Mouse (Mus musculus): ENCODE data around the gene Amacr. TPM values are rescaled to one million over a fixed set of nuclear protein-coding genes. Genes with fewer than 3 reads are reported as not detected.
A peak's percentile ranks its signal among the peaks of the same experiment; 100 is the strongest.

Amacr gene
- 20.6 and 21.6 TPM in 2 replicates for polyA plus RNA-seq (2015; fragmentation: Nextera tagmentation; extraction: Ambion mirVana)

- H3K4me1 ChIP-seq (replicated peaks) = 0 out of 2 replicates have a peak, but pooled peaks cover 2% of the 10 kb centered on the region
- under 1% methylated on average over 52 of the region's 52 CpGs for WGBS
- H3K27me3 ChIP-seq (replicated peaks) = no peaks in the 10 kb centered on the region
- no peaks in the 10 kb centered on the region for H3K9me3 ChIP-seq
- H3K4me3 ChIP-seq (replicated peaks) = peak within 1 kb of the TSS; percentile 73
- H3K9ac ChIP-seq = peak within 1 kb of the TSS; percentile 91
- peak within 1 kb of the TSS; percentile 93 for H3K27ac ChIP-seq
- no peaks in the 10 kb centered on the region for H3K36me3 ChIP-seq
- peak; percentile 98 for ATAC-seq
- H3K4me2 ChIP-seq (replicated peaks) = peak within 1 kb of the TSS; percentile 57
These were observed at the start of gene Amacr for GRCm38 (mm10) chr15:10981377-10982063. Amacr (plus strand) TSS chr15:10981756.

GRCm38 (mm10) chr15:10933930-10934329 is 47.6 kb upstream of the Amacr start:
- no peak overlapping the region for H3K27ac ChIP-seq
- H3K4me2 ChIP-seq (replicated peaks) = no peak overlapping the region
- H3K9me3 ChIP-seq = no peaks in the 10 kb centered on the region
- no peak overlapping the region for H3K9ac ChIP-seq
- no peaks in the 10 kb centered on the region for H3K27me3 ChIP-seq (replicated peaks)
- ATAC-seq = no peak
- WGBS = 62% methylated on average over 1 of the region's 1 CpGs
- no peaks in the 10 kb centered on the region for H3K4me1 ChIP-seq (replicated peaks)
- H3K4me3 ChIP-seq (replicated peaks) = no peak overlapping the region
- H3K36me3 ChIP-seq = no peaks in the 10 kb centered on the region

- Histone ChIP-seq H3K4me2 (replicated peaks) (no peak overlapping the region), H3K27me3 (replicated peaks) (no peaks in the 10 kb centered on the region), H3K27ac (no peak overlapping the region), H3K9me3 (no peaks in the 10 kb centered on the region), H3K4me1 (replicated peaks) (no peaks in the 10 kb centered on the region), H3K9ac (no peak overlapping the region), H3K36me3 (no peaks in the 10 kb centered on the region), H3K4me3 (replicated peaks) (no peak overlapping the region)
- WGBS = 65% methylated on average over 15 of the region's 15 CpGs
- no peak for ATAC-seq
These were observed 41.1 kb upstream of the Amacr start for GRCm38 (mm10) chr15:10940148-10941108.

- no peaks in the 10 kb centered on the region for H3K4me1 ChIP-seq (replicated peaks)
- H3K36me3 ChIP-seq = no peaks in the 10 kb centered on the region
- H3K9me3 ChIP-seq = no peaks in the 10 kb centered on the region
- no peak overlapping the region for H3K4me3 ChIP-seq (replicated peaks)
- H3K4me2 ChIP-seq (replicated peaks) = no peak overlapping the region
- no peak for ATAC-seq
- H3K9ac ChIP-seq = no peak overlapping the region
- no peak overlapping the region for H3K27ac ChIP-seq
- no peaks in the 10 kb centered on the region for H3K27me3 ChIP-seq (replicated peaks)
- WGBS = 81% methylated on average over 6 of the region's 6 CpGs
These were observed 39.7 kb upstream of the Amacr start for GRCm38 (mm10) chr15:10941901-10942300.

- Histone ChIP-seq H3K4me2 (replicated peaks) (no peak overlapping the region), H3K36me3 (no peaks in the 10 kb centered on the region), H3K9ac (no peak overlapping the region), H3K9me3 (no peaks in the 10 kb centered on the region), H3K4me3 (replicated peaks) (no peak overlapping the region), H3K27ac (no peak overlapping the region), H3K4me1 (replicated peaks) (no peaks in the 10 kb centered on the region), H3K27me3 (replicated peaks) (no peaks in the 10 kb centered on the region)
- 72% methylated on average over 1 of the region's 1 CpGs for WGBS
- ATAC-seq = no peak
These were observed 33.7 kb upstream of the Amacr start for GRCm38 (mm10) chr15:10947852-10948251.

- ATAC-seq = no peak
- WGBS = 59% methylated on average over 23 of the region's 23 CpGs
- Histone ChIP-seq H3K4me3 (replicated peaks) (no peak within 1 kb of the TSS), H3K9me3 (no peaks in the 10 kb centered on the region), H3K4me2 (replicated peaks) (0 out of 2 replicates have a peak within 1 kb of the TSS, but pooled peaks have one; percentile 0), H3K27me3 (replicated peaks) (no peaks in the 10 kb centered on the region), H3K9ac (no peak within 1 kb of the TSS), H3K27ac (no peak within 1 kb of the TSS), H3K36me3 (no peaks in the 10 kb centered on the region), H3K4me1 (replicated peaks) (no peaks in the 10 kb centered on the region)
These were observed 29.4 kb upstream of the Amacr start, which contains the start of gene C1qtnf3 for GRCm38 (mm10) chr15:10951951-10952759. C1qtnf3 (plus strand) TSS chr15:10952332.

- no peaks in the 10 kb centered on the region for H3K9me3 ChIP-seq
- no peak overlapping the region for H3K4me2 ChIP-seq (replicated peaks)
- ATAC-seq = no peak
- H3K36me3 ChIP-seq = no peaks in the 10 kb centered on the region
- H3K27ac ChIP-seq = no peak overlapping the region
- H3K27me3 ChIP-seq (replicated peaks) = no peaks in the 10 kb centered on the region
- no peak overlapping the region for H3K9ac ChIP-seq
- WGBS = 58% methylated on average over 4 of the region's 4 CpGs
- no peak overlapping the region for H3K4me3 ChIP-seq (replicated peaks)
- no peaks in the 10 kb centered on the region for H3K4me1 ChIP-seq (replicated peaks)
These were observed 28.7 kb upstream of the Amacr start for GRCm38 (mm10) chr15:10952760-10953305.

- no peak for ATAC-seq
- Histone ChIP-seq H3K36me3 (no peaks in the 10 kb centered on the region), H3K4me1 (replicated peaks) (no peaks in the 10 kb centered on the region), H3K4me2 (replicated peaks) (no peak overlapping the region), H3K4me3 (replicated peaks) (no peak overlapping the region), H3K27ac (no peak overlapping the region), H3K9me3 (no peaks in the 10 kb centered on the region), H3K9ac (no peak overlapping the region), H3K27me3 (replicated peaks) (no peaks in the 10 kb centered on the region)
- 68% methylated on average over 1 of the region's 1 CpGs for WGBS
These were observed 28.1 kb upstream of the Amacr start for GRCm38 (mm10) chr15:10953465-10953864.

GRCm38 (mm10) chr15:10954381-10955016 is 27.1 kb upstream of the Amacr start:
- WGBS = 74% methylated on average over 6 of the region's 6 CpGs

GRCm38 (mm10) chr15:10955156-10955555 is 26.4 kb upstream of the Amacr start:
- H3K9ac ChIP-seq = no peak overlapping the region
- no peak overlapping the region for H3K27ac ChIP-seq
- no peaks in the 10 kb centered on the region for H3K4me1 ChIP-seq (replicated peaks)
- no peak overlapping the region for H3K4me2 ChIP-seq (replicated peaks)
- H3K4me3 ChIP-seq (replicated peaks) = no peak overlapping the region
- no peaks in the 10 kb centered on the region for H3K36me3 ChIP-seq
- 46% methylated on average over 5 of the region's 5 CpGs for WGBS
- ATAC-seq = no peak
- no peaks in the 10 kb centered on the region for H3K27me3 ChIP-seq (replicated peaks)
- H3K9me3 ChIP-seq = no peaks in the 10 kb centered on the region

More at GRCm38 (mm10) chr15:10954381-10955016, 27.1 kb upstream of the Amacr start:
- H3K27me3 ChIP-seq (replicated peaks) = no peaks in the 10 kb centered on the region
- no peaks in the 10 kb centered on the region for H3K4me1 ChIP-seq (replicated peaks)
- H3K27ac ChIP-seq = no peak overlapping the region
- no peaks in the 10 kb centered on the region for H3K9me3 ChIP-seq
- H3K36me3 ChIP-seq = no peaks in the 10 kb centered on the region
- no peak overlapping the region for H3K4me3 ChIP-seq (replicated peaks)
- no peak overlapping the region for H3K9ac ChIP-seq
- no peak overlapping the region for H3K4me2 ChIP-seq (replicated peaks)
- ATAC-seq = peak; percentile 58

GRCm38 (mm10) chr15:10956706-10957105 is 24.9 kb upstream of the Amacr start:
- Histone ChIP-seq H3K27me3 (replicated peaks) (no peaks in the 10 kb centered on the region), H3K9me3 (no peaks in the 10 kb centered on the region), H3K4me3 (replicated peaks) (no peak overlapping the region), H3K9ac (no peak overlapping the region), H3K36me3 (no peaks in the 10 kb centered on the region), H3K4me2 (replicated peaks) (no peak overlapping the region), H3K27ac (no peak overlapping the region), H3K4me1 (replicated peaks) (no peaks in the 10 kb centered on the region)
- ATAC-seq = no peak
- WGBS = 60% methylated on average over 3 of the region's 3 CpGs
